In genomic region chr4:107126891-107127524, GRCm38 (mm10) we compare ENCODE assay signal across 21 mouse cellular contexts. TPM values are rescaled to one million over a fixed set of nuclear protein-coding genes. Genes with fewer than 3 reads are reported as not detected.
A peak's percentile ranks its signal among the peaks of the same experiment; 100 is the strongest.
DNase-seq lines count a peak whose midpoint lies in the region; ATAC-seq and TF ChIP-seq lines count a peak whose summit lies in the region.
"Had no signal": no experiment of that assay in that cellular context is flagged by ENCODE, and none has a peak within 500 bp of the region (broad histone marks: within the 10 kb centered on the region; RNA-seq: fewer than 3 reads in every experiment).

No protein-coding gene starts in this region.

- H3K9ac ChIP-seq in forebrain, embryonic 11.5 days (ENCODE audit: low read length) = no peak overlapping the region; the same call in 1 of the 2 replicates
- H3K9ac ChIP-seq in forebrain, postnatal 0 days = no peak overlapping the region
- no peak overlapping the region for H3K9ac ChIP-seq in neural tube, embryonic 12.5 days
- H3K9ac ChIP-seq in limb, embryonic 13.5 days = no peak overlapping the region
- no peak overlapping the region for H3K9ac ChIP-seq in stomach, embryonic 16.5 days (ENCODE audit: low read length)
- H3K9ac ChIP-seq: liver, embryonic 14.5 days had no signal

- H3K4me1 ChIP-seq in forebrain, embryonic 11.5 days (replicated peaks; ENCODE audit: control insufficient read depth, insufficient read depth, low read length) = peaks cover 14% of the 10 kb centered on the region
- no peaks in the 10 kb centered on the region for H3K4me1 ChIP-seq in forebrain, postnatal 0 days (ENCODE audit: insufficient read depth)
- peaks cover 53% of the 10 kb centered on the region for H3K4me1 ChIP-seq in neural tube, embryonic 12.5 days
- H3K4me1 ChIP-seq in limb, embryonic 13.5 days = peaks cover 35% of the 10 kb centered on the region
- peaks cover 24% of the 10 kb centered on the region for H3K4me1 ChIP-seq in stomach, embryonic 16.5 days (ENCODE audit: control insufficient read depth, insufficient read depth, low read length)

- TF ChIP-seq CTCF in forebrain, postnatal 0 days (IDR thresholded peaks at IDR 0.05; ENCODE audit: low read depth) = no peak

- no peaks in the 10 kb centered on the region for H3K36me3 ChIP-seq in forebrain, embryonic 11.5 days (ENCODE audit: control insufficient read depth, insufficient read depth, low read length)
- H3K36me3 ChIP-seq in forebrain, postnatal 0 days (ENCODE audit: insufficient read depth) = no peaks in the 10 kb centered on the region
- no peaks in the 10 kb centered on the region for H3K36me3 ChIP-seq in neural tube, embryonic 12.5 days
- H3K36me3 ChIP-seq in limb, embryonic 13.5 days = no peaks in the 10 kb centered on the region
- no peaks in the 10 kb centered on the region for H3K36me3 ChIP-seq in stomach, embryonic 16.5 days (ENCODE audit: control insufficient read depth, insufficient read depth, low read length)

- no peak overlapping the region for H3K4me2 ChIP-seq in forebrain, embryonic 11.5 days (ENCODE audit: low read depth, low read length, severe bottlenecking)
- H3K4me2 ChIP-seq in forebrain, postnatal 0 days (ENCODE audit: low read depth) = no peak overlapping the region
- 0 out of 2 replicates have a peak overlapping the region, but pooled peaks have one; percentile 2 for H3K4me2 ChIP-seq in neural tube, embryonic 12.5 days (replicated peaks)
- no peak overlapping the region for H3K4me2 ChIP-seq in limb, embryonic 13.5 days (replicated peaks)
- no peak overlapping the region for H3K4me2 ChIP-seq in stomach, embryonic 16.5 days (ENCODE audit: low read depth, low read length)

- no peak for DNase-seq in forebrain, embryonic 11.5 days (ENCODE audit: low spot score)
- DNase-seq in forebrain, postnatal 0 days = no peak
- no peak for DNase-seq in neural tube, embryonic 10.5 days (ENCODE audit: extremely low spot score, low spot score)
- DNase-seq in layer of hippocampus, adult 9-11 months = no peak
- DNase-seq in adrenal gland, postnatal 14 days = no peak
- DNase-seq: adrenal gland, postnatal 25 days; B cell, adult 2 months; heart, adult 18-20 months; heart, postnatal 14 days; kidney, adult 2 months; kidney, postnatal 4 days; lung, postnatal 4 days; right cerebral cortex, adult 18-20 months; thymus, adult 2 months had no signal

- peak; percentile 16; the same call in 1 of the 2 replicates for ATAC-seq in forebrain, embryonic 11.5 days (replicated peaks; ENCODE audit: low FRiP score)
- no peak for ATAC-seq in forebrain, postnatal 0 days
- ATAC-seq in neural tube, embryonic 12.5 days (ENCODE audit: low FRiP score, low read depth) = peak; percentile 65
- peak; percentile 41; the same call in 1 of the 2 replicates for ATAC-seq in limb, embryonic 13.5 days (ENCODE audit: low FRiP score, low read depth)
- no peak for ATAC-seq in stomach, embryonic 16.5 days (ENCODE audit: insufficient read depth, low FRiP score)

- peak overlapping the region; percentile 60; the same call in 1 of the 2 replicates for H3K27ac ChIP-seq in forebrain, embryonic 11.5 days (ENCODE audit: low read depth, low read length)
- no peak overlapping the region for H3K27ac ChIP-seq in forebrain, postnatal 0 days (ENCODE audit: low read depth, low read length)
- peak overlapping the region; percentile 32; the same call in 1 of the 2 replicates for H3K27ac ChIP-seq in neural tube, embryonic 12.5 days
- H3K27ac ChIP-seq in limb, embryonic 13.5 days = no peak overlapping the region; the same call in 1 of the 2 replicates
- H3K27ac ChIP-seq in stomach, embryonic 16.5 days (ENCODE audit: low read length) = 0 out of 2 replicates have a peak overlapping the region, but pooled peaks have one; percentile 31
- H3K27ac ChIP-seq: liver, embryonic 14.5 days had no signal

- no peak overlapping the region for H3K4me3 ChIP-seq in forebrain, embryonic 11.5 days (ENCODE audit: low read depth, low read length)
- H3K4me3 ChIP-seq in forebrain, postnatal 0 days (ENCODE audit: low read depth, low read length) = no peak overlapping the region
- H3K4me3 ChIP-seq in neural tube, embryonic 12.5 days = no peak overlapping the region
- no peak overlapping the region for H3K4me3 ChIP-seq in limb, embryonic 13.5 days
- no peak overlapping the region for H3K4me3 ChIP-seq in stomach, embryonic 16.5 days (replicated peaks; ENCODE audit: low read length)

- no peaks in the 10 kb centered on the region for H3K27me3 ChIP-seq in forebrain, embryonic 11.5 days (ENCODE audit: control insufficient read depth, insufficient read depth, low read length)
- no peaks in the 10 kb centered on the region for H3K27me3 ChIP-seq in forebrain, postnatal 0 days (ENCODE audit: insufficient read depth, low read length)
- H3K27me3 ChIP-seq in neural tube, embryonic 12.5 days (replicated peaks) = no peaks in the 10 kb centered on the region
- H3K27me3 ChIP-seq in limb, embryonic 13.5 days = no peaks in the 10 kb centered on the region
- H3K27me3 ChIP-seq in stomach, embryonic 16.5 days (ENCODE audit: control insufficient read depth, insufficient read depth, low read length) = no peaks in the 10 kb centered on the region

- H3K9me3 ChIP-seq in forebrain, embryonic 11.5 days (ENCODE audit: control insufficient read depth, low read length) = no peaks in the 10 kb centered on the region
- H3K9me3 ChIP-seq in forebrain, postnatal 0 days (ENCODE audit: low read length) = no peaks in the 10 kb centered on the region
- H3K9me3 ChIP-seq in neural tube, embryonic 12.5 days = no peaks in the 10 kb centered on the region
- no peaks in the 10 kb centered on the region for H3K9me3 ChIP-seq in limb, embryonic 13.5 days
- H3K9me3 ChIP-seq in stomach, embryonic 16.5 days (replicated peaks; ENCODE audit: control insufficient read depth, low read length) = no peaks in the 10 kb centered on the region

- WGBS in forebrain, embryonic 11.5 days = 50% methylated on average over 13 of the region's 13 CpGs
- WGBS in forebrain, postnatal 0 days = 47% methylated on average over 13 of the region's 13 CpGs
- 20% methylated on average over 13 of the region's 13 CpGs for WGBS in neural tube, embryonic 12.5 days
- WGBS in limb, embryonic 13.5 days = 30% methylated on average over 13 of the region's 13 CpGs
- WGBS in stomach, embryonic 16.5 days = 53% methylated on average over 13 of the region's 13 CpGs

RNA-seq across cellular contexts. Expression of gene Cdcp2, which starts 30.3 kb away (rescaled TPM):
- 0.17 TPM in 1 of 2 replicates, not detected in the other for polyA plus RNA-seq in forebrain, embryonic 11.5 days (2014; fragmentation: Nextera tagmentation; extraction: Ambion mirVana)
- not detected in 2 replicates for total RNA-seq in forebrain, postnatal 0 days (2014; rRNA removed)
- polyA plus RNA-seq in forebrain, postnatal 0 days (2015; fragmentation: Nextera tagmentation; extraction: Ambion mirVana) = 0.09 TPM in 1 of 2 replicates, not detected in the other
- 0.34 and 0.37 TPM in 2 replicates for polyA plus RNA-seq in neural tube, embryonic 12.5 days (2016; fragmentation: Nextera tagmentation; extraction: Ambion mirVana)
- 0.08 TPM in 1 of 2 replicates, not detected in the other for polyA plus RNA-seq in limb, embryonic 13.5 days (2015; fragmentation: Nextera tagmentation; extraction: Ambion mirVana)
- polyA plus RNA-seq in stomach, embryonic 16.5 days (2015; fragmentation: Nextera tagmentation; extraction: Ambion mirVana) = not detected in 2 replicates
- not detected in 2 replicates for total RNA-seq in adrenal gland, postnatal 14 days (2021)
- total RNA-seq: adrenal gland, postnatal 25 days; common myeloid progenitor, adult 5-6 weeks; heart, adult 18-20 months; heart, postnatal 14 days; left cerebral cortex, adult 8-10 months had no signal
- polyA plus RNA-seq: kidney, adult 2 months; liver, embryonic 14.5 days; spleen, adult 2 months had no signal

RNA-seq across cellular contexts. Expression of gene Tmem59, which starts 51.2 kb away (rescaled TPM):
- 261 and 265 TPM in 2 replicates for polyA plus RNA-seq in forebrain, embryonic 11.5 days (2014; fragmentation: Nextera tagmentation; extraction: Ambion mirVana)
- total RNA-seq in forebrain, postnatal 0 days (2014; rRNA removed) = 126 and 134 TPM in 2 replicates
- polyA plus RNA-seq in forebrain, postnatal 0 days (2015; fragmentation: Nextera tagmentation; extraction: Ambion mirVana) = 361 and 363 TPM in 2 replicates
- 398 and 399 TPM in 2 replicates for polyA plus RNA-seq in neural tube, embryonic 12.5 days (2016; fragmentation: Nextera tagmentation; extraction: Ambion mirVana)
- 423 and 430 TPM in 2 replicates for polyA plus RNA-seq in limb, embryonic 13.5 days (2015; fragmentation: Nextera tagmentation; extraction: Ambion mirVana)
- 442 and 466 TPM in 2 replicates for polyA plus RNA-seq in stomach, embryonic 16.5 days (2015; fragmentation: Nextera tagmentation; extraction: Ambion mirVana)
- 261 and 291 TPM in 2 replicates for total RNA-seq in adrenal gland, postnatal 14 days (2021)

RNA-seq across cellular contexts. Expression of gene Tceanc2, which starts 51.9 kb away (rescaled TPM):
- polyA plus RNA-seq in forebrain, embryonic 11.5 days (2014; fragmentation: Nextera tagmentation; extraction: Ambion mirVana) = 21.2 and 26.2 TPM in 2 replicates
- total RNA-seq in forebrain, postnatal 0 days (2014; rRNA removed) = 13.4 and 22.3 TPM in 2 replicates
- 26.5 and 35.4 TPM in 2 replicates for polyA plus RNA-seq in forebrain, postnatal 0 days (2015; fragmentation: Nextera tagmentation; extraction: Ambion mirVana)
- polyA plus RNA-seq in neural tube, embryonic 12.5 days (2016; fragmentation: Nextera tagmentation; extraction: Ambion mirVana) = 26.9 and 28.8 TPM in 2 replicates
- 29.1 and 32.7 TPM in 2 replicates for polyA plus RNA-seq in limb, embryonic 13.5 days (2015; fragmentation: Nextera tagmentation; extraction: Ambion mirVana)
- 17.9 and 25.2 TPM in 2 replicates for polyA plus RNA-seq in stomach, embryonic 16.5 days (2015; fragmentation: Nextera tagmentation; extraction: Ambion mirVana)
- total RNA-seq in adrenal gland, postnatal 14 days (2021) = 27.9 and 31.3 TPM in 2 replicates

Comparison
In these comparisons a context has a peak if more than half of its experiments do, and no peak if none do; other contexts are left out.
1. ATAC-seq: peak in forebrain, embryonic 11.5 days (single experiment), neural tube, embryonic 12.5 days (single experiment) and limb, embryonic 13.5 days (single experiment); none in forebrain, postnatal 0 days (single experiment) and stomach, embryonic 16.5 days (single experiment).
2. H3K27ac ChIP-seq: peak in forebrain, embryonic 11.5 days (single experiment), neural tube, embryonic 12.5 days (single experiment) and stomach, embryonic 16.5 days (single experiment); none in forebrain, postnatal 0 days (single experiment) and limb, embryonic 13.5 days (single experiment).